Mouse (Mus musculus): Measurements from ENCODE around the gene Nol6. TPM values are rescaled to one million over a fixed set of nuclear protein-coding genes. Genes with fewer than 3 reads are reported as not detected.

The Nol6 gene
- 56.1 and 57.0 TPM in 2 replicates for total RNA-seq (2021)
- long read RNA-seq, full-length matches to known transcripts, result 5 of 19 reads
- long read RNA-seq, partial matches to known transcripts, result 10 of 19 reads
- long read RNA-seq, other reads (novel, unspliced or antisense), result 4 of 19 reads

GRCm38 (mm10) chr4:41124180-41124951 is at the start of gene Nol6:
TSS of gene Nol6 (minus strand) at chr4:41124455.
- DNase-seq, result peak; percentile 93

DNA sequence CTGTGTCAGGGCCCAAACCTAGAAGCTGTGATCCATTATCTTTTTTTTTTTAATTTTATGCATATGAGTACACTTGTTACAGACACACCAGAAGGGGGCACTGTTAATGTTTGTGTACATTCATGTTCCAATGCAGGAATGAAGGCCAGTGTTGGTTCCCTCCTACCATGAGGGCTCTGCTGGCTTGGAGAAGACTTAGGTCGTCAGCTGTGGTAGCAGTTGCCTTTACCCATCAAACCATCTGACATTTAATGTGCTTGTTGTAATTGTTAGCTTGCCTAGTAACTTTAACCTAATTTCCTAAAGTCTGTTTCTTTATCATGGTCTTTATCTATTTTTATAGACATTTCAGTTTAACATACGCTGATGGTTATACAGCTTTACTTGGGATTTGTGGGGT is 46.7 kb upstream of the Nol6 start:
- DNase-seq, result no peak

- DNase-seq, result peak; percentile 84
These were observed 41.6 kb upstream of the Nol6 start for GRCm38 (mm10) chr4:41165693-41166475.

DNA sequence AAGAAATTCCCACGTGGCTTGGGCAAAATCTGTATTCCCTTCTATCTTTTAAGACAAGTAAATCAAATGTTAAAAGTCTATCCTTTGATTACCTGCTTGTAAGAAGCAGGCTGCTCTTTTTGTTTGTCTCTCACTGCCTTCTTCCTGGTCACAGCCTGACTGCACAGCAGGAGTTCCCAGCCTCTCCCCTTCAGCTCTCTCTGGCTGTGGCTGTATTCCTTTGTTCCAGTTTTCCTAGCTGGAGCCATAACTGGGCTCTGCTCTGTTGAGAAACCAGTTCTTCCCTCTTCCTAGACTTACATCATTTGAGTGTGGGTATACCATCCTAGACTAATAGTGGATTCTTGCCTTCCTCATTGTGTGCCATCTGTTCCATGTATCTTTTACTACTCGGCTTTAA is 40.7 kb upstream of the Nol6 start:
- DNase-seq, result no peak

DNA sequence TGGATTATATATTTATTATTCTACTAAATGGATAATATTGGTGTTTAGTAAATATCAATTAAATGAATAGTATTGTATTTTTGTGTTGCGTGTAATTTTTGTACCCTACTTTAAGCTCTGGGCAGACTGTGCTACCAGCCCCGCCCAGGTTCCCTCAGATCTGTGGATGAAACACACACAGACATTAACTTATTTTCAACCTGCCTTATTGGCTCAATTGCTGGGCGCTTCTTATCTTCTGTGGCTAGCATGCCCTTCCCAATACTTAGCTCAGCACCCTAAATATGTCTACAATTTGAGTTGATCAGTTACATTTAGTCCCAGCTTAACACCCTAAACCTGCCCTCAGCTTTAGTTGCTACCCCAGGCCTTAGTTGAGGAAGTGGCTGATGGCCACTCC is 37.0 kb upstream of the Nol6 start:
- no peak for DNase-seq

GRCm38 (mm10) chr4:41158251-41158650 is 34.0 kb upstream of the Nol6 start:
- DNase-seq, result no peak

DNA sequence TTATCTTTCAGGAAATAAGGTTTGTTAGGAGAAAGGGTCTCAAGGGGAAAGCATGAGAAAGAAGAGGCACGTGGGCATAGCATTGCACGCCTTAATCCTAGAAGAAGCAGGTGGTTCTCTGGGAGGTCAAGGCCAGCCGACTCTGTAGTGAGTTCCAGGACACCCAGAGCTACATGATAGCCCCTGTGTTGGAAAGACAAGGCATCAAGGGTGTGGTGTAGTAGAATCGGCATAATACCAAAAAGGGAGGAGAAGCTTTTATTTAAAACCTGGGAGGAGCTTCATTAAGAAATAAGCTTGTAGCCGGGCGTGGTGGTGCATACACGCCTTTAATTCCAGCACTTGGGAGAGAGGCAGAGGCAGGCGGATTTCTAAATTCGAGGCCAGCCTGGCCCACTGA is 32.7 kb upstream of the Nol6 start:
- no peak for DNase-seq

DNA sequence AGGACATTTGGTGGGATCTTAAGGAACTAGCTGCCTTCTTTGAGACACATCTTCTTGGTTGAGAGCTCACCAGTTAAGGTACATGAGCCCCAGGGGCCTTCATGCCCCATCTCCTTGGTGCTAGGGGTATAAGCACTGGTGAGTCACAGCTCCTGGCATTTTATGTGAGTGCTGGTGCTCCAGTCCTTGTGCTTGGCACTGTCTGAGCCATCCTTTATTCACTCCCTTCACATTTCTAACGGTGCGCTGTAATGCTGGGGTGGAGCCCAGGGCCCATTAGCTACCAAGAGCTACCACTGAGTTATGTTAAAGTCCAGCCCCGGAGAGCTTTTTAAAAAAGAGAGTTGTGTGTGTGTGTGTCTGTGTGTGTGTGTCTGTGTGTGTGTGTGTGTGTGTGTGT is 28.9 kb upstream of the Nol6 start:
- peak; percentile 40 for DNase-seq

DNA sequence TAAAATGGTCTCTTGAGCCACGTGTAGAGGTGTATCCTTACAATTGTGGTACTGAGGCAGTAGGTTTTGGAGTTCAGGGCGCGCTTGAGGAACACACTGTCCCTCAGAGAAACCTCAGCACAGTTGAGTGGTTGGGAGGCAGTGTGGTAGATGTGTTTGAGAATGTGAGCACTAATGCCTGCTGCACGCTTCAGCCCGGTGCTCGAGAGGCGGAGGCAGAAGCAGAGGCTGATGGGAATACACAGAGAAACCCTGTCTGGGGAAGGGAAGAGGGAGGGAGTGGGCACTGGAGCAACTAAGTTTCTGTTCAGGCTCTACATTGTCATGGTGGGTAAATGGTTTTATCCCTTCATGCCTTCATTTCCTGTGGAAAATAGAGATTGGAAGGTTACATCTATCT is 26.9 kb upstream of the Nol6 start:
- DNase-seq, result no peak

DNA sequence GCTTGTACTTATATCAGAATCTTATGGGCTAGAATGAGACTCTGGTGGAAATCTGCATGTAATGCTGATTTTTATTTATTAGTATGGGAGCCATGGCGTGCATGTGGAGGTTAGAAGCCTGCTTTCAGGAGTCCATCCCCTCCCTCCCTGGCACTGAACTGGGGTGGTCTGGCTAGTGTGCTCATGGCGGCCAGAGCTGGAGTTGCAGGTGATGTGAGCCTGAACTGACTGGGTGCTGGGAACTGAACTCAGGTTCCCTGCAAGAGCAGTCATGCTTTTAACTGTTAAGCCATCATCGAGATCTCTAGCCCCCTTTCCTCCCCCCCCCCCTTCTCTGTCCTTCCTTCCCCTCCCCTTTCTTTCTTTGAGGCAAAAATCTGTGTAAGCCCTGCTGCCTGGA is 25.6 kb upstream of the Nol6 start:
- DNase-seq, result no peak

- no peak for DNase-seq
These were observed 18.3 kb upstream of the Nol6 start for GRCm38 (mm10) chr4:41142601-41143000.

DNA sequence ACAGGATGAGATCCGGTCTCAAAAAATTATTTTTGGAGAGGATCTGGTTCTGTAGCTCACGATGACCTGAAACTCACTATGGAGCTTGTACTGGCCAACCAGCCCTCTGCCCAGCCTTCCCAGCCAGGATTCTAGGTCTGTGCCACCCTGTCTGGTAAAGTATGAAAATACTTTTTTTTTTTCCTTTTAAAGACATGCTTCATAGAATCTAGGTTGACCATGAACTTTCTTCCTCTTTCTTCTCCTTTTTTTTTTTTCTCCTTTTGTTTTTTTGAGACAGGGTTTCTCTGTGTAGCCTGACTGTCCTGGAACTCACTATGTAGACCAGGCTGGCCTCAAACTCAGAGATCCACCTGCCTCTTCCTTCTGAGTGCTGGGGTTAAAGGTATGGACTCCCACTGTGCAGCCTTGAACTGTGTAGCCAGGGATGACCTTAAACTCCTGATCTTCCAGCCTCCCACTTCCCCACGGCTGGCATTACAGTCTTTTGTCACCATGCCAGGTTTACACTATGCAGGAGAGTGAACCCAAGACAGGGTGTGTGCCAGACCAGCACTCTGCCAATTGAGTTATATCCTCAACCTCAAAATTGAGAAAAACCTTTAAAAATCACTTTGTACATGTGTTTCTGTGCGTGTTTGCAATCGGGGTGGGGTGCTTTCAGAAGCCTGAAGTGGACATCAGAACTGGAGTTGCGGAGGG is 16.1 kb upstream of the Nol6 start:
- DNase-seq, result no peak

- no peak for DNase-seq
These were observed 12.6 kb upstream of the Nol6 start for GRCm38 (mm10) chr4:41136811-41137210.

DNA sequence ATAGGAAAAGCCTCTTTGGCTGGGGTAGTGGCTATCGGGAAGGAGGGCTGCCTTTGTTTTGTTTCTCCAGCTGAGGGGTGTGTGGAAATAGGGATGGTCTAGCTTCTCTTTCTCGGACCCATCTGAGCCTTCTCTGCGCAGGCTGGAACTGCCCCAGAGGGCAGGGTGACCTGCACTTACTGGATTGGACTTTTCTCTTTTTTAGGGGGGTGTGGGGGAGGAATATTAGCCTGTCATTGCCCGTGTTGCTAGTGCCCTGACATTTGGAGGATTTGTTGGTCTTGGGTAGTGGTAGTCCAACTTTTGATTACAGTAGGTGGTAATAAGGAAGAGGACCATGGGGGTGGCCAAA is 12.2 kb upstream of the Nol6 start:
- DNase-seq, result peak; percentile 37

- peak; percentile 71 for DNase-seq
These were observed 11.6 kb upstream of the Nol6 start, which contains the start of gene Ube2r2 for GRCm38 (mm10) chr4:41135711-41136453. TSS of gene Ube2r2 (plus strand) at chr4:41135743.

GRCm38 (mm10) chr4:41134935-41135710 is 10.9 kb upstream of the Nol6 start:
- peak; percentile 87 for DNase-seq

DNA sequence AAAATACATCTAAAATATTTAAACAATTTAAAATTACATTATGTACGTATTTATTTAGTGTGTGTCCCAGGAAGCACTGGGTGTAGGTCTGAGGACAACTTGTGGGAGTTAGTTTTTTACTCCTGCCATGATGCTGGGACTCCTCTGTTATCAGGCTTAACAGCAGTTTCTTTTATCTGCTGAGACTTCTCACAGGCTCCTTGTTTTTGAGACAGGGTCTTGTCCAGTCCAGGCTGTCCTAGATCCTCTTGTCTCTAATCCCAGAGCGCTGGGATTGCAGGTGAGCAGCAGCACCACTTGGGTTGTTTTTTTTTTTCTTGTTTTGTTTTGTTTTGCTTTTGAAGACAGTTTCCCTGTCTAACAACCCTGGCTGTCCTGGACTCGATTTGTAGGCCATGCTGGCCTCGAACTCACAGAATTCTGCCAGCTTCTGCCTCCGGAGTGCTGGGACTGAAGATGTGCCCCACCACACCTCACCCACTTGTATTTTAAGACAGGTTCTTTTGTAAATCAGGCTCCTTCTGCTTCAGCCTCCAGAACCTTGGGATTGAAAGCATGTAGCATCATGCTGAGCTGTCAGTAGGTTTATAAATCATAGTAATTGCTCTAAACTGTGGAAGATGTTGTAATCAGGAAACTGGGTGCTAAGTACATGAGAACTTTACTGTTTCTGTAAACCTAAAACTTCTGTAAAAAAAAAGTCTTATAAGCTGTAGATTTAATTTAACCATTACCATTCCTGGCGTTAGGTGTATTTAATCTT is 9.5 kb upstream of the Nol6 start:
- no peak for DNase-seq

GRCm38 (mm10) chr4:41132471-41132870 is 8.2 kb upstream of the Nol6 start:
- no peak for DNase-seq

- DNase-seq, result no peak
These were observed 5.6 kb upstream of the Nol6 start for GRCm38 (mm10) chr4:41129836-41130235.

- DNase-seq, result peak; percentile 45
These were observed 5.2 kb upstream of the Nol6 start for GRCm38 (mm10) chr4:41129406-41129805.
